Mouse (Mus musculus) layer of hippocampus, postnatal 10 days (tissue): ENCODE results near the gene Gm853. TPM values are rescaled to one million over a fixed set of nuclear protein-coding genes. Genes with fewer than 3 reads are reported as not detected.

Source experiments
- DNase-seq, 2 experiments: peaks; one replicate each; pipeline ENCODE4 v3.0.0; 2021; ENCODE audit warnings: low spot score in 2 of 2
- total RNA-seq, 2 experiments: library from RNA; stranded (reverse); gene quantifications; 2 replicates each; pipeline ENCODE4 v1.2.3; 2021

Gene Gm853
- total RNA-seq, 2 experiments from 2014 or later = not detected

GRCm38 (mm10) chr4:130215392-130215791, 6.8 kb downstream of the Gm853 start:
- no peak for DNase-seq

GRCm38 (mm10) chr4:130213857-130214256, 8.3 kb downstream of the Gm853 start:
- no peak for DNase-seq

GRCm38 (mm10) chr4:130213197-130213596, 9.0 kb downstream of the Gm853 start:
- DNase-seq = no peak

- DNase-seq = no peak
Measured at GRCm38 (mm10) chr4:130212421-130212820, 9.8 kb downstream of the Gm853 start.

GRCm38 (mm10) chr4:130211870-130212269, 10.3 kb downstream of the Gm853 start:
- DNase-seq = no peak

GRCm38 (mm10) chr4:130198694-130199670, 23.2 kb downstream of the Gm853 start:
- DNase-seq = peak; percentile 95

- DNase-seq = no peak
Measured at GRCm38 (mm10) chr4:130196542-130196941, 25.7 kb downstream of the Gm853 start.

GRCm38 (mm10) chr4:130195924-130196323, 26.3 kb downstream of the Gm853 start:
- DNase-seq = no peak

GRCm38 (mm10) chr4:130192266-130192665, 29.9 kb downstream of the Gm853 start:
- DNase-seq = no peak

GRCm38 (mm10) chr4:130189606-130190005, 32.6 kb downstream of the Gm853 start:
- DNase-seq = peak in 1 of 2 experiments; percentile 7

GRCm38 (mm10) chr4:130188806-130189297, 33.3 kb downstream of the Gm853 start:
- peak; percentile 89 to 91 for DNase-seq

- peak in 1 of 2 experiments; percentile 11 for DNase-seq
Measured at GRCm38 (mm10) chr4:130186891-130187290, 35.3 kb downstream of the Gm853 start.

GRCm38 (mm10) chr4:130186450-130186849, 35.8 kb downstream of the Gm853 start:
- DNase-seq = peak in 1 of 2 experiments; percentile 8

- no peak for DNase-seq
Measured at GRCm38 (mm10) chr4:130183879-130184278, 38.3 kb downstream of the Gm853 start.

GRCm38 (mm10) chr4:130183023-130183422, 39.2 kb downstream of the Gm853 start:
- DNase-seq = no peak

- no peak for DNase-seq
Measured at GRCm38 (mm10) chr4:130181886-130182285, 40.3 kb downstream of the Gm853 start.

- no peak for DNase-seq
Measured at GRCm38 (mm10) chr4:130180909-130181602, 41.1 kb downstream of the Gm853 start.

- no peak for DNase-seq
Measured at GRCm38 (mm10) chr4:130179876-130180275, 42.3 kb downstream of the Gm853 start.

GRCm38 (mm10) chr4:130177536-130177935, 44.7 kb downstream of the Gm853 start:
- no peak for DNase-seq

GRCm38 (mm10) chr4:130177087-130177486, 45.1 kb downstream of the Gm853 start:
- DNase-seq = no peak

GRCm38 (mm10) chr4:130176156-130176720, 46.0 kb downstream of the Gm853 start:
- no peak for DNase-seq
